Mouse (Mus musculus): ENCODE results near the gene Gpd2.

Gene Gpd2

DNA sequence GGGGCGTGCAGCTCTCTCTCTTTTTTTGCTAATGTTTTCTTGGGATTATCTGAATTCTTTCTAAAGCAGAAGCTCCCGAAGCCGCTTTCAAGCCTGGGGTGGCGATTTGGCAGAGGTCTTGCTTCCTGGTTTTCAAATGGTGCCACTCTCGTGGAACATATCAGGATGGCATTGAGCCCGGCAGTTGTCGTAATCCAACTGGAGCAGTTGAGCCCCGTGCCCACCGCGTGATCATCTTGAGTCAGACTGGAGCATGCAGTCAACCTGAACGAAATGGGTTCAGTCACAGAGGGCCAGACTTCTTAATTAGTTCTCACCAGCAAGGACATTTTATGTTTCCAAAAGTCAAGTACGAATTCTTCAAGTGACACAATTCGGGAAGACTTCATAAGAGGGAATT lies 158.6 kb downstream of the Gpd2 start:
- no peak for DNase-seq (ENCODE audit: low spot score)

DNA sequence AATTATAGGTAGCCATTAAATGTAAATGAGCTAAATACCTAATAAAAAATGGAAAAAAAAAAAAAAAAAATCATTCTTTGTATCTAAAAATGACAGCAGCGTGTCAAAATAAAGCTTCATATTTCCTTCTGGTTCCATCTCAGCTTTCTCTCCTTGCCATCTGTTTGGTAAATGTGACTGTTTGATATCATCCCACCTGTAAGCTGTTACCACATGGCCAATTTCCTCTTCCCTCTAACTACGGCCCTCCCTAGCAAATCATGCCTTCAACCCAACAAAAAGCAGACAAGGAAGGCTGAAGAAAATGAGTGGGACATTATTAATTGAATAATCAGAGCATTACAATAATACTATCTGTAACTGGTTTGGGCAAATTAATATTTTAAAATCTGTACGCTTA lies 160.3 kb downstream of the Gpd2 start:
- DNase-seq (ENCODE audit: low spot score), result no peak

DNA sequence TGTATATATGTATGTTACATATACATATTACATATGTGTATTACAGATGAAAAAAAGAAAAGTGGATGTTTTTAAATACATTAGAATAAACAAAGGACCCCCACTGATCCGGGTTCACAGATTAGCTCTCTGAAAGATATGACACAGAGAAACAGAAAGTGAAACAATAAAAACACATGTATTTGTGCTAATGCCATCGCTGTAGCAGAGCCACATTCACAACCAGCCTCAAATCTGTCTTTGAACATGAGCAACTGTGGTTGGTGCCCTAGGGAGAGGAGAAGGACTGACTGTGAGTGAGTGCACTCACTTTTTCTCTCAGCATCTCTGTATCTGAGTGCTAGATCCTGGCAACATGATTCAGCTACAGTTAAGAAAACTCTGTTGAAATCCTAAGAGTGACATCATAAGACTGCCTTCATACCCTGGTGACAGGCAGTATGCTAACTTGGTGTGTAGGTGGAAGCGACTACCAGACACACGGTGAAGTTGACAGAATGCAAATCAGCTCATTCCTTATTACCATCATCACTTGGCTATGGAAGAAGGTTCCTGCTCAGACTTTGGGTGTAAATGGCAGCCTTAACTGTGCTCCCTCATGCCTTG lies 170.1 kb downstream of the Gpd2 start:
- no peak for DNase-seq (ENCODE audit: low spot score)

DNA sequence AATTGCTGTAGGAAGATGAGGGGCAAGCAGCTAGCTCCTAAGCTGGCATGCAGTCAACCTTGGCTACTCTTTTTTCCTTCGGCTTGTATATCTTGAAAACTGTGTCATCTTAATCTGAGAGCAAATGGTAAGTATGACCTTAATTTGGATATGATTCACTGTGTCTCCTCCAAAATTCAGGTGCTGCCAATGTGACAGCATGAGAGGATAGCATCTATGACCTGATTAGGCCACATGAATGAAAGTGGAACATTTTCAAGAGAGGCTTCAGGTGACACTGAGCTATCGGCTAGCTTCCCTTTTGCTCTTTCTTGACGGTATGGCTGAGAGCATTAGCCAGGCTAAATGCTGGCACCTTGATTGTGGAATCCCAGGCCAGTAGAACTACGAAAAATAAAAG lies 171.0 kb downstream of the Gpd2 start:
- DNase-seq (ENCODE audit: low spot score), result no peak

DNA sequence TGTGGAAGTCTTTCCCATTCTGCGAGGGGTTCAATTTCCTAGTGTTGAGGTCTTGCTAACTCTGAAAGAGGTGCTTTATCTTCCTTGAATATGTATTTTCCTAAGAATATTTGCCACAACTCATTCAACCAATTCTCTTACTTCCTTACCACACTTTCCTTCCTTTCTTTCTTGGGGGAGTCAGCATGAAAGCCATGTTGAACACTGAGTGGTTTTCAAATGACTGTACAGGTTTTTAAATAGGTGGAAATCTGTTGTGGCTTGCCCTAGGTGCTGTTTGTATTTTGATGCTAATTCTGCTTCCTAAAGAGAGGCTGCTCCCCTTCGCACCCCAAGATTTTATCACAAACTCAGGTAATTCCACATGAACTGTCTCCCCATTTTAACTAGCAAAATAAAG lies 174.1 kb downstream of the Gpd2 start:
- DNase-seq (ENCODE audit: low spot score), result no peak

DNA sequence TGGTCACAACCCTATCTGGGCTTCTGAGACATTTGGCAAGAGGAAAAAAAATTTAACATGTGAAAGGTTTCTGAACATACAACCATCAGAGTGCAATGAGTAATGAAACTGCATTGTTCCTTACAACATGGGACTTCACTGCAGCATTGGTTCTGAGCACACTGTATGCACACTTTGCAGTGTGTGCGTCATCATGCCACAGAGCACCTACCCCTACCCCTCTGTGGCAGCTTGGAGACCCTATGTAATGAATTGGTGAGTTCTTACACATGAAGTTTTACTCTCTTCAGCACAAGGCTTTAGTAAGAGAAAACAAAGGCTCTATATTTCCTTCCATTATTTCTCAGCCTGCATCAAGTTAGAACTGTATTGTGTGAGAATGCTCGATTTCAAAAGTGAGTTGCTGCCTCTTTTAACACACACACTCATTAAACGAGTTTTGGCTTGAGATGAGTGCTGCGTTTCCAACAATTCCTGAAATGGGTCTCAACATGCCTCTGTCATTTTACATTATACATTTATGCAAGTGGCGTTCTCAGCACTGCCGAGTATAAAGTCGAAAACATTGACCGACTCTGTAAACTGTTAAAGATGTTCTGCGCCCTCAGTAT lies 177.2 kb downstream of the Gpd2 start:
- no peak for DNase-seq (ENCODE audit: low spot score)

DNA sequence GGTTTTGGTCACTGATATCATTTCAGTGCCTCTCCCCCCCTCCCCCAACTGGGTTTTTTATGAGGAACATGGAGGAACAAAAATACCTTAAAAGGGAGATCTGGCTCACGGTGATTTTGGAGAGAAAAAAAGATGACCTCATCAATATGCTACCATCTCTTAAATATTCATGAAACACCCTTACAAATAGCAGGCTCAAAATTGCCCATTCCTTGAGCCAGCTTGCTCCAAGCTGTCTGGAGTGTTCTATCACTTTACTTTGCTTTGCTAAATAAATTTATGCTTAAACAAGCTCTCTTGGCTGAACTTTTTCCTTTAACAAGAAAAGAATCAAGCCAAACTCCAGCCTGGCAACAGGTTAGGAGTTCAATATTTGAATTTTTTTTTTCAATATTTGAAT lies 179.3 kb downstream of the Gpd2 start:
- DNase-seq (ENCODE audit: low spot score), result no peak
